Mouse (Mus musculus) ES-CJ7 (cell line): Measurements from ENCODE around the gene Uevld.
"Not testable (repeated sequence)": the region's sequence is repeated elsewhere in the genome, so short reads cannot be mapped to it uniquely, and the experiment has no call there.

ENCODE experiments used
- DNase-seq: peaks from one replicate; pipeline ENCODE4 v3.0.0; 2011; ENCODE audit warnings: low read depth, low spot score

Gene Uevld

DNA sequence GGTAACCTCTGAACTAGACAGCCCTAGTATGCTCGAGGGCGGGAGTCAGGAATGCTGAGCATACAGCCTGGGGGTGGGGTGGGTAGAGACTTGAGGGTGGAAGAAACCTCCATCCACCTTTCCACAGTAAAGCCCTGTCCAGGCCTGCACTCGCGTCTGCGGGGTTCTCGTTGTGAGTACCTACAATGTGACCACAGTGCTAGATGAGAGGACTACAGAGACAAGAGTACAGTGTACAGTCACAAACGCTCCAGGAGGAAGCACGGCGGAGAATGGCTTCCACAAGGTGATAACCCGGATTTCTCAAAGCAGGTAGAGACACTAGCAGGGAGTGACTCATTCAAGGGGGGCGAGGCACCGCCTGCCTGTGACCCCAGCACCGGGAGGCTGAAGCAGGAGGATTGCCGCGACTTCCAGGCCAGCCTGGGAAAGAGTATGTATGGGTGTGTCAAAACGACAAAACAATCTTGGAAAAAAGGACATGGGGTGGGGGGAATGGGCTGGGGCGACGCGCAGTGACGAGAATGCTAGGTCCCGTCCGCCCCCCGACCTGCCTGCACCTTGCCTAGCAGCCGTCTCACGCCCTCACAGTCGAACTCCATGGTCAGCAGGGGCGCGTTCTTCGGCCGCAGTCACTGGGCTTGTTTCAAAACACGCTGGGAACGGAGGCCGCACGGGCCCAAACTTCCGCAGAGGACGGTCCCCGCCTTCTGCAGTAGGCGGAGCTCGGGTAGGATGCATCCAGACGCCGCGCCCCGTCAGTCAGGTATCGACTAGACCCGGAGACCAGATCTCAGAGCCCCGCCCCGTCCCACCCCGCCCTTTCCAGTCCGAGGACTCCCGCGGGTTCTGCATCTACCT, at the start of gene Uevld:
Gene Uevld (minus strand): TSS at position 697 of the 861 bp plus-strand sequence.
- peak; percentile 97 for DNase-seq

DNA sequence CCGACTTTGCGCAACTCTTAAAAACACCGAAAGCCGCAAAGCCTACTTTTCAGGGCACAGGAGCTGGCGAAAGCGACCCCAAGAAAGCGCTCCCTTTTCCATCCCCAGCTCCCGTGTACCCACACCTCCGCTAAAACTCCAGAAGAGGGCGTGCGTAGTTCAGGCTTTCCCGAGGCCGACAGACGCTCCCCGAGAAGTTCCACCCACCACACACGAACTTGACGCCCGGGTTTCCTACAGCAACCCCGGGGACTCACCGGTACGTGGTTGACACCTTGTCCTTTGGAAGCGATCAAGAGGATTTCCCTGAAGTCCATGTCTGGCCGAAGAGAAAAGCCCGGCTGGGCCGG, 49.5 kb upstream of the Uevld start:
- DNase-seq, result peak; percentile 82

DNA sequence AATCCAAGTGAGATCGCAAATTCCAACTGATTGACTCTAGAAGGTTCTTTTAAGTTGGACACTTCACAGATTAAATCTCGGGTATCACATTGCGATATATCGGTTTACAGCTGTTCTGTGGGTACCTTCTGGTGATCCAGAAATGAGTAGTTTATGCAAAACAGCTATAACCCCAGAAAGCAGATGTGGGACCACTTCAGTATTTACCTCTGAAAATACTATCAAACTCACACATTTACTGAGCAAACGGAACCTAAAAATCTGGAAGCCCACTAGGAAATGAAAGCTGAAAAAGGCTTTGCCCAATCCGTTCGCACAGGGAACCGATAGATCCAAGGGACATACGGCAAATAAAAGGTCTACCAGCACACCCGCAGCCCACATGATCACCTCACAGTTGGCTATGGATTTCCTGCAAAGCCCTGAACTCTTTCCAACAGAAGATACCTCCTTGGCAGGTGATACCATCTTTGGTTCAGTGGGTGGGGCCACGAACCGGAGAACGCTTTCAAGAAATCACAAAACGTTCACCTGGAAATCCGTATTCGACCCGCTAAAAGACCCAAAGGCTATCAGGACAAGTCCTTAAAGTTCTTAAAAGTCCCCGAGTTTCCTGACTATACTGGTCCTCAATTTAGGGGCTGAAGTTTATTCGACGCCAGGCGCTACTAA, 48.9 kb upstream of the Uevld start:
- no peak for DNase-seq

DNA sequence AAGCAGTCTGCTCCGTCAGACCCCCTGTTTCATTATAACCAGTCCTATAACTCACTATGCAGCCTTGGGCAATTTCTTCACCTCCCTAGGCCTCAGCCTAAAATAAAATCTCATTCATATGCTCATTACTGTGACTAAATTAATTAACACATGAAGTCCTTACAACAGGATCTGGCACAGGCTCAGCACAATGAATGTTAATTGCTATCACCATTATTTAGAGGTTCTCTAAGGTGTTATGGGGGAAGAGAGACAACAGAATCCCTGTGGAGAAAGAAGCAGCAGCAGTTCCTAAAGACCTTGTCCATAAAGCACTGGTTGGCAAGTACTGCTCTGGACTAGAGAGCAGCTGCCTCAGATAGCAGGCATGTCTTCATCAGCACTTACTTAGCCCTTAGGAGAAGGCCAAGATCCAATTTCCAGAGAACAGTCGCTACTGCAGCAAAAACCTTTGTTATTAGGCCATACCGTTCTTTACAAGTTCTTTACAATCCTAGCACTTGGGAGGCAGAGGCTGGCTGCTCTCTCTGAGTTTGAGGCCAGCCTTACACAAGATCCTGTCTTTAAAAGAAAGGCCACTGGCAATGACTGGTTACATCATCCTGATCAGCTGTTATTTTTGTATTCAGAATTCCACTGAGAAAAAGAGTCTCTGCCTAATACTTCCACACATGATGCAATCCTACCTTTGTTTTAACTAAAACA, 45.2 kb upstream of the Uevld start:
- DNase-seq, result no peak

DNA sequence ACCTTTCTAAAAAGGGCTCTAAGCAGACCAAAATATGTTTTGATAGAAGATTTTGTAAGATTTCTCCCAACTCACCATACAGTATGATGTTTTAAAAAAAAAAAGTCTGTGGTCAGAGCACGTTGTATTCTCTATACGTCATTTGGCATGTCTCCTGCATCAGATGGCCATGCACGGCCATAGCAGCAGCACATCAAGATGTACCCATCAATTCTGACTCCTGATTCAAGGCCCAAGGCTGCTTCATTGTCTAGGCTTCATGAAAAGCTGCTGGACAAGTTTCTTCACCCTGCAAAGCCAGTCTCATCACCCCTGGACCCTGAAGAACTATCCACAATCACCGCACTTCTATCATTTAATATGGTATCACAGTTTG, 43.6 kb upstream of the Uevld start:
- no peak for DNase-seq

DNA sequence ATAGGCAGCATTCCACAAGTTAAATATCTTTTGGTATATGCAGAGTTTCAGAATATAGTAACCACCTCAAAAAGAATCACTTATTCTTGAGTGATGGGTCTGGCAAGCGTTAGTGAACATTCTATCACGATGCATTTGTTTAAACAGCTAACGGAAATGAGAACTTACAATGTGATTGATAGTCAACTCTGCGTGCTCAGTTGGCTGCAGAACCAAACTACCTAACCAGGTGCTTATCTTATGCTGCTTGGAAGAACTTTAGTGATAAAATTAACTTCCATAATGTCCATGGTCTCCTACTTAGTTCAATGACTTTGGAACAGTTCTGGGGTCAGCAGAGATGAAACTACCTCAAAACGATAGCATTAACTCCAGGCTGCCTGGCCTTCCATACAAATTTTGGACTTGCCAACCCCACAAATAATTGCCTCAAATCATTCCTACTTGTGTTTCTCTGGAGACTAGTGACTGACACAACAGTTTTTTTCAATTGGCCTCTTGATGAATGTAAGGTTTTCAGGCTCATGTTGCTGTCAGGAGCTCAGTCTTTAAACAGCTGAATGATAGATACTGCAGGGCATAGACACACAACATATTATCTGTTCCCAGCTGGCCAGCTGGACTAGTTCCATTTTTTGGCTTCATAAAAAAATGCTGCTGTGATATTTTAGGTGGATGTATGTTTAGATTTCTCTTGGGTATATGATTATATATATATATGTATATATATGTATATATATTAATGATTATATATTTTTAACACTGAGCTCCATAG, 43.0 kb upstream of the Uevld start:
- no peak for DNase-seq

DNA sequence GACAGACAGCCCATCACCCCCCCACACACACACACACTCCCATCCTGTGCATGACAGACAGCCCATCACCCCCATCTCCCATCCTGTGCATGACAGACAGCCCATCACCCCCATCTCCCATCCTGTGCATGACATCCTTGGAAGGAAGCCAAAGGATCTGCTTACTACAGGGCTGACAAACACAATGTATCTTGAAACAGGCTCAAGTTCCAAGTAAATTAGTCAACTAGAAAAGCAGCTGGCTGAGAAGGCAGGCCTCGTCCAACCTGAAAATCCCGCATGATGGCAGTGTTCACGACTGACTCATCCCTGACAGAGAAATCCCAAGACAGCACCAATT, 42.3 kb upstream of the Uevld start:
- no peak for DNase-seq

DNA sequence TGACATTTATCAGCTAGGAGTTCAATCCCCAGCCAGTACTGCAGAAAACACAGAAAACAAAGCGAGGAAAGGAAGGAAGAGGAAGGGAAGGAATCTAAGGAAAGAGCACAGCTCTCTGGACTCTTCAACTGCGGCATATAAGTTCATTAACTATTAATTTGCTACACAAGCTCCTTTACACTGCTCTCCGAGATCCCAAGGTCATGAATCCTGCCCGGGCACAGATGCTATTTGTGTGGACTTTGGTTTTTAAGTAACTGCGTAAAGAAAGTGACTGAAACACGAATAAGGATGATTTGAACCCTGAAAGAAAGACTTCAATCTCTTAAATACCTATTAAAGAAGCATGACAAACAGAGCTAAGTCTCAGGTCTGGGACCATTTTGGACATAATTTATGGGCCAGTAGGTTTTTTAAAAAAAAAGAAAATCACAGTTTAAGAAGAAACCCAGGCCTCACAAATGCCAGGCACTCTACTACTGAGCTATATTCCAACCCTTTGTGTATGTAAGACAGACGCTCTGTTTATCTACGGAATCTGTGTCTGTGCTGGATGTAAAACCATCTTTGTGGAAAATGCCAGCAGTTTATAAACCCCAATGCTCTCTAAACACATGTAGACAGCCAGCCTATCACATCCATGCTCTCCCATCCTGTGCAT, 41.8 kb upstream of the Uevld start:
- no peak for DNase-seq

DNA sequence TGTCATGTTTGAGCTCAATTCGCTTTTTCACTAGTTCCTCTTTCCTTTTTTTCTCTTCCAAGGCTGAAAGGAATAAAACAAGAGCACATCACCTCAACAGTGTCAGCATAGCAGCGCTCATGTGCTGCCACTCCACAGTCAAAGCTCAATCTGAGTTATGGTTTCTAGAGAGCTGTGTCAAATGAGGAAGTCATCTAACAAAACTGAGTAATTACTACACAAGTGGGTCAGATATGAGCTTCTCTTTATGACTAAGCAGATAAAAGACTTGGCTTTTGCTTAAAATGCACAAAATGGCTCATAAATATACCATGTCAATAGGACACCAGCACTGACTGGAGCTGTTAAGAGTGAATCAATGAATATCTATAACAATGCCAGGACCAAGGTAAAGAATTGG, 40.6 kb upstream of the Uevld start:
- DNase-seq, result no peak

DNA sequence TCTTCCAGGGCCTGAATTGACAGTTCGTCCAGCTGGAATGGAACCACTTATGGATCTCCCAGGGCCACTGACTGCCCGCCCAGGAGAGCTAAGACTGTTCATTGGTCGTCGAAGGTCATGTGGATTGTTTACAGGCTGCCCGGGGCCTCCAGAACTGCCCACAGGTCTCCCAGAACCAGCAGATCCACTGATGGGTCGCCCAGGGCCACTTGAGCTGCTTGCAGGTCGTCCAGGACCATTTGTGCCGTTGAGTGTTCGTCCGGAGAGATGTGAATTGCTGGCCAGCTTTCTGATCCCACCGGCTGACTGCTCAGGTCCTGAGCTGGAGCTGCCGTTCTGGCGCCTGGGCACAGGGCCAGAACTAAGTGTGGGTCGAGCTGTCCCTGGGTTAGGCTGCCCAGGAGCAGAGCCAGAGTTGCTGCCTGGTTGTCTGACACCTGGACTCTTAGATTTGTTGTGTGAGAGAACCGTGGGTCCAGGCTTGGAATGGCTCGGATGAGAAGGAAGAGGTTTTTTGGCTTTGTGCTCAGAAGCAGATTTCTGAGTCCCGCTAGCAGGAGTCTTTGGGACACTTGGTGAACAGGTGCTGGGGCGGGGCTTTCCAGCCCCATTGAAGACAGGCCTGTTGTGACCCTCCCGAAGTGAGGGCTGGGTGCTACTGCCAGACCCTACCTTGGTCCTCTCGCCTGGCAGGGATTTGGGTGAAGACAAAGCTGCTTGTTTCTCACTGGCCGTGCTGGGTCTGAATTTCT, 39.5 kb upstream of the Uevld start:
- DNase-seq, result no peak

DNA sequence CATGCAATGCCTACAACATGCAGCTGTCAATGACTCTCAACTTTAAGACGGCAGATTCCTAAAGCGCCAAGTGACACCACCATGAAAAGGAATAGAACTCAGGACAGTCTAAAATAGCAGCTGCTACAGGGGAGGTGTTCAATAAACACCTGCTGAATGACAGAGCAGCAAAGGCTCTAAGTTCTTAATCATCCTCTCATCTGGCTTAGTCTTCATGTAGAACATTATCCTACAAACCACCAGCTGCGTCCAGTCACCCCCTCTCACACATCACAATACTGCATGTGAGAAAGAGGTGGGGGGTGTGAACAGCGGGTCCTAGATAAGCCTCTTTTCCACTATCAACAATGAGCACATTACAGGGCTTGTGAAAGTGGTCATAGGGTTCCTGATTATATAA, 38.7 kb upstream of the Uevld start:
- no peak for DNase-seq

DNA sequence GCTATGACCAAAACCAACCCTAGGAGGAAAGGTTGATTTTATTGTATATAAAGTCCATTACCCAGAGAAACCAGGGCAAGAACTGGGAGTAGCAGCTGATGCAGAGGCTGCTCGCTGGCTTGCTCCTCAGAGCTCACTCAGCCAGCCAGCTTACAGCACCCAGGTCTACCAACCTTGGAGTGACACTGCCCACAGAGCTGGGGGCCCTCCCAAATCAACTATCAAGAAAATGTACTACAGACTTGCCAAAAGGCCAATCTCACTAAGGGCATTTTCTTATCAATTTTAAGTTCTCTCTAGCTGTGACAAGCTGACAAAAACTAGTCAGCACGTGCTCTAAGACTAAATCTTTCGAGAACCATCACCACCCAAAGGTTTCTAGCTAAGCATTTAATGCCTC, 37.2 kb upstream of the Uevld start:
- no peak for DNase-seq

DNA sequence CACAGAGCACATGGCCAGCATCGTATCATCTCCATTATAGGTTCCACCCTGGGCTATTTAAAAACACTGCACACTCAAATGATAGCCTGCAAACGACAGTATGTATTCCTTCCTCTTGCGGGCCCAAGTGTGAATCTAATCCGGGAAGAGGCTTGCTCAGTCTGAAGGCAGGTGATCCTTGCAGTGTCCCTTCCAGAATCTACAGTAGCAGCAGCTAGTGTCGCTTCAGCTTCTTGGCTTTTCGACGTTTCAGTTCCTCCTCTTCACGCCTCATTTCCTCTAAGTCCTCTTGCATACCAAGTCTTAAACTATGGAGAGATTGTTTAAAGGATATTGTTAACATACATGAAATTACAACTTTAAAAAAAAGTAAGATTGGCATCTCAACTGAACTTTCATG, 34.8 kb upstream of the Uevld start:
- DNase-seq, result no peak

DNA sequence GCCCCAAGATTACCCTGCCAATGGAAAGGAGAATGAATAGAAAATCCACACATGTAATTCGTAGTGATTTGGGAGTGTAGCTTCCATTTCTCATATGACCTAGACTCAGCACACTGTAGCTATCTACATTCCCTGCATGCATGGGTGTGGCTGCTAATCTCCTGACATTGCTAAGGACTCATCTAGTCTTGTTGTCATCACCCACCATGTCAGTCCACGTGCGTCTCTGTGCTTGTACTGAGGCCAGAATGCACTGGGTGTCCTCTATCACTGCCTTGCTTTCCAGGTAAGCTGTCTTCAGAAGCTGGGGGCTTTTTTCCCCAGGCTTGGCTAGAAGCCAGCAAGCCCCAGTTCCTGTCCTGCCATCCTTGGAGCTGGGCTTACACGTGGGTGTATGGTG, 31.1 kb upstream of the Uevld start:
- not testable (repeated sequence) for DNase-seq

DNA sequence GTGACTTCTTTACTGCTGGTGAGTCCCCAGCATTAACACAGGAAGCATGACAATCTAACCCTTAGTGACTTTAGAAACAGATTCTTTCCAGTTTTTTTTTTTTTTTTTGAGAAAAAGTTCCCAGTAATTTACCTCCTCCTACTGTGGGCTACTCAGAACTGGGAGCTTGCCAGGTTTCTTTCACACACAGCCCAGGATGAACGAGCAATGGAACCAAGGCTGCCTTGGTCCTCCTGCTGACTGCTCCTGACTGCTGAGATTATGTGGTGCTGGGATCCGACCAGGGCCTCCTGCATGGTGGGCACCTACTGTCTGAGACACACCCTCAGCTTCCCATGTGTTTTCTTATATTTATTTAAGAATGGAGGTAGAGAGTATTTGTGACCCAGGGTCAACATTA, 28.7 kb upstream of the Uevld start:
- no peak for DNase-seq

DNA sequence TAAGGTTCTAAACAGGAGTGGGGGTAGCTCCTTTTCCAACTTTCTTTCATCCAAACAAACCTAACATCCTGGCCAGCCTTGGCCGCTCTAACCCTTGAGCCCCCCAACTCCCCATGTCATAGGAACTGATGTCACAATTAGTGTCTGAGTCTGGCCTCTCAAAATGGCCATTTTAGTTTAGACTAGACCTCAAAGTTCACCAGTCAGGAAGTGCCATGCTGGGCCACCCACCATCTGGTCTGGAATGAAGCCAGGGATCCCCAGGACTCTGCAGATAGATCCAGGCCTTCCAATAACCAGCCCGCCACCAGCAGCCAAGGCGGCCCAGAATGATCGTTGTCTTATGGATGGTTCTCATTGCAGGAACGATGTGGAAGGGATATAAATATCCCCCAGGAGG, 28.3 kb upstream of the Uevld start:
- no peak for DNase-seq

DNA sequence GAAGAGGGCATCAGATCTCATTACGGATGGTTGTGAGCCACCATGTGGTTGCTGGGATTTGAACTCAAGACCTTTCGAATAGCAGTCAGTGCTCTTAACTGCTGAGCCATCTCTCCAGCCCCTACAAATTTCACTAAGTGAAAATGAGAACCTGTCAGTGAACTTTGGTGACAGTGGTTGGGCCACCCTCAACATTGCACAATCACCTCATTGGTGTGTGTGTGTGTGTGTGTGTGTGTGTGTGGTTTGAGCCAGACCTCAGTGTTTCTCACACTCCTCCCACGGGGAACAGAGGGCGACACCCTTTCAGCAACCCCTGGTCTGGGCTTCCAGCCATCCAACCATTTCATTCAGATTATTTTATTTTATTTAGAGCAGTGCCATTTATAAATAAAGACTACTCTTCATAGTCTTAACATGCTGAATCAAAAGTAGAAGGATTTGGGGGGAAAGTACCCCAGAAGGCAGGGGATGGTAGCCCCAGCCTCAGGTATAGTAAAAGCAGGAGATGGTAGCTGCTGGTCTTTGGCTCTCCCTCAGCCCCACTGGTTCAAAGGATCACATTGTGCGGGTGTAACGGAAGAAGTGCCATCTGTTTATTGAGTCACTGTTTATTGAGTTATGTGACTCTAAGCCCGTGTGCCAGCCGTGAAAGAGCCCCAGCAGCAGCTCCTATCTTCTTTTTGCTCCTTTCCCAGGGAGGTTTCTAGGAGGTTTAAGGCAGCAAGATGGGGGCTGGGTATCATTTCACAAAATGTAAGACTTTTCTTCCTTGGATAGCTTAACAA, 27.6 kb upstream of the Uevld start:
- no peak for DNase-seq

DNA sequence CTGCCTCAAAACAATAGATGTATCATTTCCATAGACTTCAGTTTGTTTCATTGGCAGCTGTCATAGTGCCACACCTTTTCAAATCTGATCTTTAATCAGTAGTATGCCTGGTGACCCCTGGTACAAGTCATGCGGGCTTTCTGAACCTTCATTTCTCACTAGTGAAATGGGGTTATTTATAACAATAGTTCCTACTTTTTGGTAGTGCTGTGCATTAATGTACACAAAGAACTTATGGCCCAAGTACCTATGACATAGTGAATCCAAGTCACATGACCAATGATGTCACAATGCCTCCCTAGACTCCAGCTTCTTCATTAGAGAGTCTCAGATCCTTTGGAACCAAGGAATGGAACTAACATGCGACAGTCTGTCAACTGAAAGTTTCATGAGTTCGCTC, 25.0 kb upstream of the Uevld start, which contains the start of gene Gm9999:
Gene Gm9999 (plus strand): TSS at position 301 of the 400 bp plus-strand sequence.
- DNase-seq, result no peak

DNA sequence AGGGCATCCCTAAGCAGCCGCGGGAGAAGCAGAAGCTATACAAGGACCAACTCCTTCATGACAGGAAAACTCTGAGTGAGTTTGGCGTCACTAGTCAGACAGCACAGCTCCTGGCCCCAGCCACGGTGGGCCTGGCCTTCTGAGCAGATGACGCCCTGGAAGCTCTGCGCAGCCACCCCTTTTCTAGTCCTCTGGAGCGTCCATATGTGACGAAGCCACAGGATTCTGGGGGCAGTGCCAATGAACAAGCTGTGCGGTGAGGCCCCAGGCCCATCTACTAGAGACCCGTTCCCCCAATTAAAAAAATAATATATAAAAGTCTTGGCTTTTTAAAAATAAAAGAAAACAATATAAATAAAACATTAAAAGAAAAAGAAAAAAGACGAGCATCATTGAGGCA, 17.1 kb upstream of the Uevld start:
- no peak for DNase-seq

DNA sequence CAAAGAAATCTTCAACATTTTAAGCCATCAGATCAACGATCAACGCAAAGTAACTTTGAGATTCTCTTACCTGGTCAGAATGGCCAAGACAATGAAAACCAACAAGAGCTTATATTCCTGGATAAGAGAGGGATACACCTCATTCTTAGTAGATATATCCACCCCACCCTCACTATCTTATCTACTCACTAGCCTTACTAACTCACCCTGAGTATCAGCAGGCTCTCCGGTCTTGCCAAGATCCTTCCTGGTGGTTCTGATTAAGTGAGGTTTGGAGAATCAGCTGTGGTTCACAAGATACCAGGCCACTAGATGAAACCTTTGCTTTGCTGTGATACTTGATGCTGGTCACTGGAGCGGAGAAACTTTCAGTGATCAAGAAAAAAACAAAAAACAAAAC, 16.3 kb upstream of the Uevld start:
- DNase-seq, result no peak
